Mouse (Mus musculus) limb, embryonic 11.5 days (tissue): Measurements from ENCODE around the gene Gm16181. TPM values are rescaled to one million over a fixed set of nuclear protein-coding genes. Genes with fewer than 3 reads are reported as not detected.

Experiments used
- ATAC-seq: fragments of 200-750 bp; cut with Nextera tagmentation; 2 replicates; pipeline ENCODE4 v1.8.0; 2017; ENCODE audit warnings: low read depth; ENCODE audit not compliant: insufficient number of reproducible peaks, low FRiP score, low TSS enrichment
- DNase-seq: peaks from one replicate; pipeline ENCODE4 v3.0.0-alpha.2; 2015; ENCODE audit warnings: low spot score
- H3K27ac ChIP-seq: fragments of 300-500 bp; sonication (generic); replicated peaks from 2 replicates; pipeline ENCODE4 v1.5.1; 2014; ENCODE audit warnings: low read depth, mild to moderate bottlenecking, low read length
- H3K27me3 ChIP-seq: fragments of 300-500 bp; sonication (generic); 2 replicates; pipeline ENCODE4 v1.6.1; 2014; ENCODE audit warnings: mild to moderate bottlenecking, low read length, mixed read lengths; ENCODE audit not compliant: control insufficient read depth, insufficient read depth
- H3K36me3 ChIP-seq: fragments of 300-500 bp; sonication (generic); 2 replicates; pipeline ENCODE4 v1.6.1; 2014; ENCODE audit warnings: mild to moderate bottlenecking, low read length, moderate library complexity, mixed read lengths; ENCODE audit not compliant: control insufficient read depth, insufficient read depth
- H3K4me1 ChIP-seq: fragments of 300-500 bp; sonication (generic); 2 replicates; pipeline ENCODE4 v1.6.1; 2014; ENCODE audit warnings: low read length, mixed read lengths; ENCODE audit not compliant: control insufficient read depth, insufficient read depth
- H3K4me2 ChIP-seq: fragments of 300-500 bp; sonication (generic); 2 replicates; pipeline ENCODE4 v1.6.1; 2014; ENCODE audit warnings: low read depth, mild to moderate bottlenecking, moderate library complexity; ENCODE audit not compliant: severe bottlenecking
- H3K4me3 ChIP-seq: fragments of 300-500 bp; sonication (generic); 2 replicates; pipeline ENCODE4 v1.5.1; 2014; ENCODE audit warnings: low read depth, low read length
- H3K9ac ChIP-seq: fragments of 300-500 bp; sonication (generic); 2 replicates; pipeline ENCODE4 v1.6.1; 2014; ENCODE audit warnings: mild to moderate bottlenecking, low read length
- H3K9me3 ChIP-seq: fragments of 300-500 bp; sonication (generic); 2 replicates; pipeline ENCODE4 v1.6.1; 2016; ENCODE audit warnings: low read length; ENCODE audit not compliant: control insufficient read depth
- WGBS: fragments of 180-500 bp; shearing (Covaris S2); extraction: QIAGEN DNeasy Blood & Tissue Kit; methylation state at CpG from one replicate; pipeline ENCODE4 v1.1.7; 2014; 5-methylcytosine and 5-hydroxymethylcytosine counted together
- polyA plus RNA-seq: library from polyadenylated mRNA; unstranded; fragments of >200 nt; fragmentation: Nextera tagmentation; extraction: Ambion mirVana; gene quantifications from 2 replicates; pipeline ENCODE4 v1.2.1, GENCODE M21; 2014

The Gm16181 gene
- polyA plus RNA-seq, 1 experiment from 2014 or later, result not detected

GRCm38 (mm10) chr17:35193881-35194843 is 26.5 kb upstream of the Gm16181 start, which contains the start of gene Ltb:
Ltb (plus strand) TSS chr17:35194439.
- 63% methylated on average over 28 of the region's 28 CpGs for WGBS
- H3K27me3 ChIP-seq, result peaks cover 30% of the 10 kb centered on the region
- peak within 1 kb of the TSS; percentile 34; the same call in 1 of the 2 replicates for H3K4me3 ChIP-seq
- peaks cover 6% of the 10 kb centered on the region; the same call in 1 of the 2 replicates for H3K4me1 ChIP-seq
- ATAC-seq (no peak), DNase-seq (no peak)
- H3K9me3 ChIP-seq, result no peaks in the 10 kb centered on the region
- no peak within 1 kb of the TSS for H3K27ac ChIP-seq
- H3K36me3 ChIP-seq, result no peaks in the 10 kb centered on the region
- H3K4me2 ChIP-seq, result no peak within 1 kb of the TSS
- no peak within 1 kb of the TSS for H3K9ac ChIP-seq

GRCm38 (mm10) chr17:35194844-35195630 is 25.6 kb upstream of the Gm16181 start:
- Histone ChIP-seq H3K4me1 (peaks cover 6% of the 10 kb centered on the region; the same call in 1 of the 2 replicates), H3K9me3 (no peaks in the 10 kb centered on the region), H3K27ac (no peak overlapping the region), H3K4me3 (peak overlapping the region; percentile 34), H3K4me2 (peak overlapping the region; percentile 67), H3K36me3 (no peaks in the 10 kb centered on the region), H3K9ac (peak overlapping the region; percentile 47; the same call in 1 of the 2 replicates), H3K27me3 (peaks cover 30% of the 10 kb centered on the region)
- 41% methylated on average over 19 of the region's 19 CpGs for WGBS
- no peak for ATAC-seq
- DNase-seq, result no peak

GRCm38 (mm10) chr17:35195631-35196320 is 24.9 kb upstream of the Gm16181 start:
- Histone ChIP-seq H3K4me2 (peak overlapping the region; percentile 67), H3K36me3 (no peaks in the 10 kb centered on the region), H3K9me3 (no peaks in the 10 kb centered on the region), H3K27me3 (peaks cover 33% of the 10 kb centered on the region), H3K9ac (peak overlapping the region; percentile 47; the same call in 1 of the 2 replicates), H3K4me1 (peaks cover 6% of the 10 kb centered on the region; the same call in 1 of the 2 replicates), H3K27ac (no peak overlapping the region), H3K4me3 (peak overlapping the region; percentile 34)
- WGBS, result 2% methylated on average over 66 of the region's 66 CpGs
- DNase-seq (peak; percentile 84), ATAC-seq (peak; percentile 81)

GRCm38 (mm10) chr17:35196321-35196641 is 24.4 kb upstream of the Gm16181 start:
- WGBS, result 33% methylated on average over 9 of the region's 9 CpGs

GRCm38 (mm10) chr17:35197126-35197525 is 23.5 kb upstream of the Gm16181 start:
- DNase-seq, result no peak
- no peak overlapping the region for H3K9ac ChIP-seq
- no peaks in the 10 kb centered on the region for H3K36me3 ChIP-seq
- peaks cover 6% of the 10 kb centered on the region; the same call in 1 of the 2 replicates for H3K4me1 ChIP-seq
- no peak overlapping the region for H3K4me3 ChIP-seq
- no peak overlapping the region for H3K4me2 ChIP-seq
- 33% methylated on average over 5 of the region's 6 CpGs for WGBS
- no peak overlapping the region for H3K27ac ChIP-seq
- ATAC-seq, result no peak
- peaks cover 38% of the 10 kb centered on the region for H3K27me3 ChIP-seq
- no peaks in the 10 kb centered on the region for H3K9me3 ChIP-seq

More at GRCm38 (mm10) chr17:35196321-35196641, 24.4 kb upstream of the Gm16181 start:
- H3K9me3 ChIP-seq, result no peaks in the 10 kb centered on the region
- H3K4me1 ChIP-seq, result peaks cover 6% of the 10 kb centered on the region; the same call in 1 of the 2 replicates
- no peak for DNase-seq
- H3K27ac ChIP-seq, result no peak overlapping the region
- peak overlapping the region; percentile 34 for H3K4me3 ChIP-seq
- peaks cover 34% of the 10 kb centered on the region for H3K27me3 ChIP-seq
- H3K4me2 ChIP-seq, result peak overlapping the region; percentile 67; the same call in 1 of the 2 replicates
- H3K36me3 ChIP-seq, result no peaks in the 10 kb centered on the region
- no peak overlapping the region for H3K9ac ChIP-seq
- no peak for ATAC-seq

GRCm38 (mm10) chr17:35198029-35198428 is 22.6 kb upstream of the Gm16181 start:
- Histone ChIP-seq H3K4me3 (no peak overlapping the region), H3K9ac (no peak overlapping the region), H3K9me3 (no peaks in the 10 kb centered on the region), H3K27me3 (peaks cover 43% of the 10 kb centered on the region), H3K4me1 (peaks cover 6% of the 10 kb centered on the region; the same call in 1 of the 2 replicates), H3K4me2 (no peak overlapping the region), H3K36me3 (no peaks in the 10 kb centered on the region), H3K27ac (no peak overlapping the region)
- DNase-seq (no peak), ATAC-seq (no peak)
- 59% methylated on average over 7 of the region's 7 CpGs for WGBS

- Histone ChIP-seq H3K27ac (no peak overlapping the region), H3K9ac (no peak overlapping the region), H3K4me2 (no peak overlapping the region), H3K4me1 (peaks cover 6% of the 10 kb centered on the region; the same call in 1 of the 2 replicates), H3K36me3 (no peaks in the 10 kb centered on the region), H3K4me3 (no peak overlapping the region), H3K9me3 (no peaks in the 10 kb centered on the region), H3K27me3 (peaks cover 44% of the 10 kb centered on the region)
- DNase-seq (no peak), ATAC-seq (no peak)
- WGBS, result 23% methylated on average over 8 of the region's 8 CpGs
These were observed 21.7 kb upstream of the Gm16181 start for GRCm38 (mm10) chr17:35198946-35199345.
